Mouse (Mus musculus): ENCODE measurements around the gene Dyrk1a. TPM values are rescaled to one million over a fixed set of nuclear protein-coding genes. Genes with fewer than 3 reads are reported as not detected.

Dyrk1a gene
- total and polyA plus RNA-seq, 3 experiments = 28.2 to 80.5 (median 74.0) TPM

DNA sequence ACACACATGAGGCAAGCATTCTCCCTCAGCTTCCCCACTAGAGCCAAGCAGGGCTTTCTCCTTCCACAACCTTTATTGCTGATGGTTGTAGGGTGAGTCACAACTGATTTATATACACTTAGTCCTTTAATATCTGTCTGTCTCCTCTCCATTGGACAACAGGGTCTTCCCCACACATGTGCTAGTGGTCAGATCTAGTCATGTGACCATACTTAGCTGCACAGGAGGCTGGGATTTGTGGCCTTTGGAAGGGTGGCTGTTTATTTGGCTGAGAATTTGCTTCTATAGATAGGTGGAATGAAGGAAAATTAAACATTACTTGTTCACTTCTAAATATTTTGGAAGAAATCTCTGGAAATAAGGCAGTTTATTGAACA is 4.9 kb downstream of the Dyrk1a start:
- Histone ChIP-seq H3K4me3 (no peak overlapping the region), H3K4me1 (ENCODE audit: control insufficient read depth, insufficient read depth, low read length) (peaks cover 34% of the 10 kb centered on the region), H3K36me3 (ENCODE audit: control insufficient read depth, insufficient read depth, low read length) (peaks cover 27% of the 10 kb centered on the region), H3K9ac (ENCODE audit: low read depth, low read length) (no peak overlapping the region), H3K27ac (no peak overlapping the region), H3K27me3 (ENCODE audit: control insufficient read depth, insufficient read depth, low read length) (no peaks in the 10 kb centered on the region), H3K79me2 (replicated peaks; ENCODE audit: control insufficient read depth, insufficient read depth, low read length) (peaks cover 12% of the 10 kb centered on the region)
- no peak for TF ChIP-seq POLR2A (IDR thresholded peaks at IDR 0.05; ENCODE audit: insufficient read depth, low read depth, low read length)
- TF ChIP-seq EP300 (IDR thresholded peaks at IDR 0.05; ENCODE audit: insufficient read depth, low read depth, low read length) = no peak
- TF ChIP-seq CTCF (IDR thresholded peaks at IDR 0.05) = no peak
- intact Hi-C loops (cut with DNase I) = loop anchor here (5.0 kb wide), 1 partner anchor 98 kb away; no protein-coding TSS in a partner anchor
- no peak for DNase-seq

DNA sequence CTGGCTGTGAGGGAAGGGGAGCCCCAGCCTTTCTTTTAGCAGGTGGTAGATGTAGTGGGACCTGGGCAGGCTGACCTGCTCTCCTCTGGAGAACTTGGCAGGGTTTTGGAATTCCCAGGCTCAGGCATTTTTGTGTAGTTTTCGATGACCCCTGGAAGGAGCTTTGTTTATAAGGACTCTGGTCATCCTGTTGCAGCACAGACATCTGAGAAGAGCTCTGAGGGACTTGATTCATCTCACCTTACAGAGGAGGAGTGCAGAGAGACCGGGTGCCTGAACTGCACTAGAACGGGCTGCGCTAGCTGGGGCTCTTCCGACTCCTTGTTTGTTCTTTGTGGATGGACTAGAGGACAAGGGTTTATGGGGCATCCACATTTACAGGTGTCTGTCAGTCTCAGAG is 5.9 kb downstream of the Dyrk1a start:
- Histone ChIP-seq H3K4me1 (ENCODE audit: control insufficient read depth, insufficient read depth, low read length) (peaks cover 38% of the 10 kb centered on the region), H3K36me3 (ENCODE audit: control insufficient read depth, insufficient read depth, low read length) (peaks cover 27% of the 10 kb centered on the region), H3K27me3 (ENCODE audit: control insufficient read depth, insufficient read depth, low read length) (no peaks in the 10 kb centered on the region), H3K79me2 (replicated peaks; ENCODE audit: control insufficient read depth, insufficient read depth, low read length) (peaks cover 13% of the 10 kb centered on the region), H3K9ac (ENCODE audit: low read depth, low read length) (0 out of 2 replicates have a peak overlapping the region, but pooled peaks have one; percentile 18), H3K27ac (peak overlapping the region; percentile 19), H3K4me3 (no peak overlapping the region)
- intact Hi-C loops (cut with DNase I) = no loop called here
- no peak for TF ChIP-seq CTCF (IDR thresholded peaks at IDR 0.05)
- no peak for TF ChIP-seq POLR2A (IDR thresholded peaks at IDR 0.05; ENCODE audit: insufficient read depth, low read depth, low read length)
- TF ChIP-seq EP300 (IDR thresholded peaks at IDR 0.05; ENCODE audit: insufficient read depth, low read depth, low read length) = no peak
- no peak for DNase-seq
- WGBS = 38% methylated on average over 5 of the region's 5 CpGs

DNA sequence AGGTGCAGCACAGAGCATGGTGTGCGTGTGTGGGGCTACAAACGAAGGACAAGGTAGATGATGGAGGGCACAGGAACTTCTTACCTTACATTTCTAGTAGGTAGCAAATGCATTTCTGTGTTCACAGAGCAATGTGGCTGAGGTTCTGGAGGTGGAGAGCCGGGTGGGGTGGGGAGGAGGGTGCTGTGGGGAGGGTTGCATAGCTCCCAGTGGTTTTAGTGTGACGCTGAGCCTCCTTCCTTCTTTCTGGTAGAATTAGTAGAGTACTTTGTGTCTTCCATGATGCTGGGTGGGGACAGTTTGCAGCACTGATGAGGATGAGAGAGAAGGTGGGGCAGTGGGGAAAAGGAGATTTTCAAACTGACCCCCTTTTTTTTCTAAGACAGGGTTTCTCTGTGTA is 9.5 kb downstream of the Dyrk1a start:
- Histone ChIP-seq H3K9ac (ENCODE audit: low read depth, low read length) (no peak overlapping the region), H3K27ac (no peak overlapping the region), H3K4me1 (ENCODE audit: control insufficient read depth, insufficient read depth, low read length) (peaks cover 41% of the 10 kb centered on the region), H3K36me3 (ENCODE audit: control insufficient read depth, insufficient read depth, low read length) (peaks cover 19% of the 10 kb centered on the region), H3K79me2 (replicated peaks; ENCODE audit: control insufficient read depth, insufficient read depth, low read length) (peaks cover 16% of the 10 kb centered on the region), H3K27me3 (ENCODE audit: control insufficient read depth, insufficient read depth, low read length) (no peaks in the 10 kb centered on the region), H3K4me3 (no peak overlapping the region)
- 89% methylated on average over 4 of the region's 4 CpGs for WGBS
- no peak for TF ChIP-seq EP300 (IDR thresholded peaks at IDR 0.05; ENCODE audit: insufficient read depth, low read depth, low read length)
- no peak for TF ChIP-seq POLR2A (IDR thresholded peaks at IDR 0.05; ENCODE audit: insufficient read depth, low read depth, low read length)
- no peak for TF ChIP-seq CTCF (IDR thresholded peaks at IDR 0.05)
- intact Hi-C loops (cut with DNase I) = no loop called here
- no peak for DNase-seq

DNA sequence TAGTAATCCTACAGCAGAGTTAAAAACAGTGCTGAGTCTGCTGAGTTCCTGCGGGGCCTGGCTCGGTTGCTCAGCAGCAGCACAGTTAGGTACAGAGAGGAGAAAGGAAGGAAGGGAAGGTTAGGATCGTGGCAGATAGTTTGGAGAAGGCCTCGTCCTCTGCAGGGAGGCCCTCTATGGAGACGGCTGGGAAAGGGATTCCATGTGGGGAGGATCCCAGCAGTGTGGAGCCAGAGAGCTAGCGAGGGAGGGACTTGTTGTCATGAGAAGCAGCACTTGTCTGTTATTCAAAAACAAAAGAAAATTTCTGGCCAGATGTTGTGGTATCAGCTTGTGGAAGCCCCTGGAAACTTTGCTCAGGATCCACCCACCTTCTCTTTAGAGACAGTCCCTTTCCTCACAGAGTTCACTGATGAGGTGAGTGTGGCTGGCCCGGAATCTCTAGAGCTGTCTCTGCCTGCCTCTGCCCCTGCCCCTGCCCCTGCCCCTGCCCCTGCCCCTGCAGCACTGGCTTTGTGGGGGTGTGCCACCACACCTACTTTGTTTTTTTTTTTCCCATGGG is 11.1 kb downstream of the Dyrk1a start:
- no peak overlapping the region for H3K4me3 ChIP-seq
- DNase-seq = peak; percentile 39 to 43
- H3K27ac ChIP-seq = no peak overlapping the region; the same call in 1 of the 2 replicates
- peaks cover 38% of the 10 kb centered on the region for H3K4me1 ChIP-seq (ENCODE audit: control insufficient read depth, insufficient read depth, low read length)
- 5% methylated on average over 7 of the region's 7 CpGs for WGBS
- peaks cover 15% of the 10 kb centered on the region for H3K79me2 ChIP-seq (replicated peaks; ENCODE audit: control insufficient read depth, insufficient read depth, low read length)
- H3K36me3 ChIP-seq (ENCODE audit: control insufficient read depth, insufficient read depth, low read length) = peaks cover 13% of the 10 kb centered on the region
- peak overlapping the region; percentile 50; the same call in 1 of the 2 replicates for H3K9ac ChIP-seq (ENCODE audit: low read depth, low read length)
- intact Hi-C loops (cut with DNase I) = no loop called here
- TF ChIP-seq EP300 (IDR thresholded peaks at IDR 0.05; ENCODE audit: insufficient read depth, low read depth, low read length) (no peak), POLR2A (IDR thresholded peaks at IDR 0.05; ENCODE audit: insufficient read depth, low read depth, low read length) (no peak), CTCF (IDR thresholded peaks at IDR 0.05) (no peak)
- H3K27me3 ChIP-seq (ENCODE audit: control insufficient read depth, insufficient read depth, low read length) = no peaks in the 10 kb centered on the region

DNA sequence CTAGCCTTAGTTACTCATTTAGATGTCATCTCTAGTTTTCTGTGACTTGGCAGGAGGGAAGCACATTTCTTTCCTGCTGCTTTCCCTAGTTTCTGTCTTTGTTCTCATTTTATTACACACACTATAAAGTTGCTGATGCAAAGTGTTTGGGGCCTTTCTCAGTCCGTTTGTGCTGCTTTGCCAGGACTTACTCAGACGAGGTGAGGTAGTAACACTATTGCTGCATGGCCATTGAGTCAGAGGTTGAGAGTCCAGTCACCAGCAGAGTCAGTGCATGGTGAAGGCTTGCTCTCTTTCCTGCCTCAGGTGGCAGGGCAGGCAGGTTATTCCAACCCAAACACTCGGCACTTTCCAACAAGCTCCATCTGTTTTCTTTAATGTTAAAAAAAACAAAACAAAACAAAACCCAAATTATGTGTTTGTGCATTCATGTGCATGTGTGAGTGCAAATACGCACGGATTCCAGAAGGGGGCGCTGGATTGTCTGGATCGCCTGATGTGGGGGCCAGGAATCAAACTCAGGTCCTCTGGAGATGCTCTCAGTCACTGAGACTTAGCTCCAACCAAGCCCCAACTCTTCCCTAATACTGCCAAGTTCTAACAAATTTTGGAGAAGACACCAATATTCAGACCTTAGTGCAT is 16.7 kb downstream of the Dyrk1a start:
- intact Hi-C loops (cut with DNase I) = no loop called here
- no peak overlapping the region for H3K9ac ChIP-seq (ENCODE audit: low read depth, low read length)
- H3K27me3 ChIP-seq (ENCODE audit: control insufficient read depth, insufficient read depth, low read length) = no peaks in the 10 kb centered on the region
- no peak overlapping the region for H3K4me3 ChIP-seq
- no peak overlapping the region for H3K27ac ChIP-seq
- TF ChIP-seq CTCF (IDR thresholded peaks at IDR 0.05) = peak; percentile 47
- TF ChIP-seq EP300 (IDR thresholded peaks at IDR 0.05; ENCODE audit: insufficient read depth, low read depth, low read length) = no peak
- no peak for DNase-seq
- peaks cover 43% of the 10 kb centered on the region for H3K4me1 ChIP-seq (ENCODE audit: control insufficient read depth, insufficient read depth, low read length)
- H3K79me2 ChIP-seq (replicated peaks; ENCODE audit: control insufficient read depth, insufficient read depth, low read length) = peaks cover 14% of the 10 kb centered on the region
- WGBS = 63% methylated on average over 7 of the region's 7 CpGs
- peaks cover 23% of the 10 kb centered on the region for H3K36me3 ChIP-seq (ENCODE audit: control insufficient read depth, insufficient read depth, low read length)

DNA sequence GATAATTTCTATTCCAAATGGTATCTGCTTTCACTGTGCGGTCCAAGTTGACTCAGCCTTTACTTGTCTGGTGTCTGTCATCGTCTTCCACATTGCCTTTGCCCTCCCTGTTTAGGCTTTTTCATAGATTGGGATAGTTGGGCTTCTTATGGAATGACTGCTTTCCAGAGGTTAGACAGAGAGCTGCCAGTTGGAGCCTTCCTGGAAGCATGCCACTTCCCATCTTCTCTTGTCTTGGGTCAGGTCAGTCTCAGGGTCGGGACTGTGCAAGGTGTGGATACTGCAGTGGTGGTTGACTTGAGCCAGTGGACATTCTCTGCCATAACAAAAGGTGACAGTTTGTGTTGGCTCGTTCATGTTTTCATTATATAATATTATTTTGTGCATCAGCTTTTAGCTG is 17.7 kb downstream of the Dyrk1a start:
- no peaks in the 10 kb centered on the region for H3K27me3 ChIP-seq (ENCODE audit: control insufficient read depth, insufficient read depth, low read length)
- no peak overlapping the region for H3K9ac ChIP-seq (ENCODE audit: low read depth, low read length)
- H3K4me1 ChIP-seq (ENCODE audit: control insufficient read depth, insufficient read depth, low read length) = peaks cover 42% of the 10 kb centered on the region
- H3K79me2 ChIP-seq (replicated peaks; ENCODE audit: control insufficient read depth, insufficient read depth, low read length) = peaks cover 14% of the 10 kb centered on the region
- no peak overlapping the region for H3K27ac ChIP-seq
- H3K4me3 ChIP-seq = no peak overlapping the region
- WGBS = 27% methylated on average over 4 of the region's 4 CpGs
- no peak for DNase-seq
- intact Hi-C loops (cut with DNase I) = no loop called here
- TF ChIP-seq EP300 (IDR thresholded peaks at IDR 0.05; ENCODE audit: insufficient read depth, low read depth, low read length) = no peak
- no peak for TF ChIP-seq CTCF (IDR thresholded peaks at IDR 0.05)
- TF ChIP-seq POLR2A (IDR thresholded peaks at IDR 0.05; ENCODE audit: insufficient read depth, low read depth, low read length) = no peak
- H3K36me3 ChIP-seq (ENCODE audit: control insufficient read depth, insufficient read depth, low read length) = peaks cover 23% of the 10 kb centered on the region

Data from heart, adult 2 months (tissue).